Mouse (Mus musculus) ovary, postnatal 14 days (tissue): ENCODE measurements around the gene Apln.

ENCODE experiments used
- DNase-seq: peaks from one replicate; pipeline ENCODE4 v3.0.0; 2022; ENCODE audit warnings: low spot score

The Apln gene

DNA sequence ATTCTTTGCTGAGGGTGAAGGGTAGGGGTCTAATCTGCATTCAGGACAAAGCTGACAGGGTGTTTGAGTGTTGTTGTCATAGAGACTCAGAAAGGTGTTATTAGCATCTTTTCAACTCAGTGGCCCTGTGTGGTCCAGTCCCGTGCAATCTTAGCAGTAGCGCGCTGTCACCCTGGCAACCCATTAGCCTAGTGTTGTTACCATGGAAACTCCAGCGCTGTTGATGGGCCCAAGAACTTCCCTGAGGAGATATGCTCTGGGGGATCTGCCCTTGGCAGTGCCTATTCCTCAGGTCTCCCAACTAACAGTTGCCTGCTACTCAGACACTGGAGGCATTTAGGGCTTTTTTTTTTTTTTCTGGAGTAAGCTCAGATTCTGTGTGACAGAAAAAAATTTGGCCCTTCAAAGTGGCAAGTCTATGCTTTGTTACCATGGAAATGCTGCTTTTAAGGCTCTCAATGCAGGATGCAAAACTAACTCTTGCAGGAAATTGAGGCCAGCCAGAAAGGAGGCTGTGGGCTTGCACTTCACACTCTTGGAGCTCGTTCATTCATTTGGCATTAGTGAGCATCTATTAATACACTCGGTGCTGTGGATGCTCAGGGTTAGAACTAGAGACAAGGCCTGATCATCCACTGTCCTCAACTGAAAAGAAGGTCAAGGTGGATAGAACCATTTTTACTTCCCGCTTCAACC lies 17.6 kb downstream of the Apln start:
- no peak for DNase-seq

DNA sequence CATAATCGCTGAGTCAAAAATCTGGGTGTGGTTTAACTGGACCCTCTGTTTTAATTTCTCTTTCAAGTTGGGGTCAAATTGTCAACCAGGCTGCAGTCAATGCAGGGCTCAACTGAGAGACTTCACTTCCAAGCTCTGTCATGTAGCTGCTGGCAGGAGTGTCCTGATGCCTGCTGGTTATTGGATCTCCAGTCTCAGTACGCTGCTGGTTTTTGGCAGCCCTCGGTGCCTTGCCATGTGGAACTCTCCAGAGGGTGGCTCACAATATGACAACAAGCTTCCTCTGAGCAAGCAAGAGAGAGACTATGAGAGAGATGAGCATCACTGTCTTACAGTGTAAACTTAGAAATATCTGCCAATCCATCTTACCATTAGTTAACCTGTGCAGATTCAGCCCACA lies 23.0 kb downstream of the Apln start:
- no peak for DNase-seq

DNA sequence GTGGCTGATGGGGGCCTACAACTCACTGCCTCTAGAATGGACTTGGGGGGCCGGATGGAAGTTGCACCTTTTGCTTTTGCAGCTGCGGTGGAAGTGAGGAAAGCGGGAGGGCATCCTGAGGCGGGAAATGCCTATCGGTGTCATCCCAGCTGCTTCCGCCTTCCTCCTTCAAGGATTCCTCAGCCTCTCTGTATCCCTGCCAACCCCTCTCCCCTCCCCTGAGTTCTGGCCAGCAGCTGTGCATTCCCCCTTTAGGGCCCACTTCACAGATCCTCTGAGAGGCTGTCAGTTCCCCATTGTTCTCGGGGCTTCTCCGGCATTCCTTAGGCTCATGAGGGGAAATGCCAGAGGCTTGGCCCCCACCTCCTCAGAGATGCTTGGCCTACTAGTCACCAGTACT lies 28.6 kb downstream of the Apln start:
- DNase-seq: no peak

DNA sequence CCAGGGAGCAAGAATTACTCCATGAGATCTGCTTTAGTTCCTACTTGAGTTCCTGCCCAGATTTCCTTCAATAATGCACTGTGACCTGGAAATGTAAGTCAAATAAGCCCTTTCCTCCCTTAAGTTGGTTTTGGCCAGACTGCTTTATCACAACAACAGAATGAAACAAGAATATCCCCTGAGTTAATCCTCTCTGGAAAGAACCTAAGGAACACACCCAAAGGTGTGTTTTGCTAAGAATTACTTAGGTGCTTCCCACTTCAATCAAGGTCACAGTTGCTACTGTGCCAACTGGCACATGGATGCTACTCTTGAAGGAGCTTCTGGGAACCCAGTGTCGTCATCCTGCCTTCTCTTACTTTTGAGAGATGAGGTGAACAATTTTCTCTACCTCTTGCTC lies 29.9 kb downstream of the Apln start:
- no peak for DNase-seq

DNA sequence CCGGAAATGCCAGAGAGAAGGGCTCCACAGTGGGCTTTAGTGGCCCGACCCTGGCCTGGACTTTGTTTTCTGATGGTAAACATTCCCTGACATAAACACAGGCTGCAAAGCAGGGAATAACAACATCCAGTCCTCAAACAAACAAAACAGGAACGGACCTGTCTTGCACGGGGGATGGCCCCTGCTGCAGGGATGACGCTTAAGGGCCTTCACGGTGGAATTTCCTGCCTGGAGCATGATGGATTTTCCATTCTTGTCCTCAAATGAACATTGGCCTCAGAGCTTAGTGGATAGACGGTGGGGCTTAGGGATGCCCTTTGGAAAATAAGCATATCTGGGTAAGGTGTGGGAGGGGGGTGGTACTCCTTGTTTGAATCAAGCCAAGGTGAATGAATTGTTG lies 33.5 kb downstream of the Apln start:
- DNase-seq: no peak

DNA sequence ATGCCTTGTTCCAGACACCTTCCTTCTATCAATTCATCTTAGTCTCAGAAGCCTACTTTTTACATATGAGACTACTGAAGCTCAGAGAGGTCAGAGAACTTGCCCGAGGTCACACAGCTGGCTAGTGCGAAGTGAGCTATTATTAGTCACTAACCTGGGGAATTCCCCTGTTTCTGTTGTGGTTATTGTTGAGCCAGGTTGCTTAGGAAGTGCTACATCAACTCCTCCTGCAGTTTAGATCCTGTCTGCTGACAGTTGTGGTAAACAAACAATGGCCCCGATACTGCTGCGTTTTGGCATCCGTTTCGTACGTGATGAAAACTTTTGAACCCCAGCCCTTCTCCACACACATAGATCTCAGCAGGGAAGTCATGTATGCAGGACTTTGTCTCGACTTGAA lies 36.2 kb downstream of the Apln start:
- DNase-seq: no peak

DNA sequence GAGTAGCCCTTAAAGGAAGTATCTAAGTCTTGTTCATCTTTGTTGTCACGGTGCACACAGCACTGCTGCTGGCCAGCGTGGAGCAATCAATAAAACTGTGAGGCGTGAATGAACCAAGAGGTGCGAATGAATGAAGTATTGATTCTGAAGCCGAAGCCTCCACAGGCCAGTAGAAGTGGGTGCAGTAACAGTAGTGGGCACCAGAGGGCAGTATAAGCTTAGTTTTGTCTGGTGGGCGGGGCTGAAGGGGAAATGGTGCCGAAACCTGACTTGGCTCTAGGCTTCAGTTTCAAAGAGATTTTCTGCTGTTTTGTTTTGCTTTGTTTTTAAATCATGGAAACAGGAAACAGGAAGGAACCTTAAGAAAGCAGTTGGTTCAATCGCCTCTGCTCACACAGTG lies 42.0 kb downstream of the Apln start:
- peak; percentile 70 for DNase-seq

DNA sequence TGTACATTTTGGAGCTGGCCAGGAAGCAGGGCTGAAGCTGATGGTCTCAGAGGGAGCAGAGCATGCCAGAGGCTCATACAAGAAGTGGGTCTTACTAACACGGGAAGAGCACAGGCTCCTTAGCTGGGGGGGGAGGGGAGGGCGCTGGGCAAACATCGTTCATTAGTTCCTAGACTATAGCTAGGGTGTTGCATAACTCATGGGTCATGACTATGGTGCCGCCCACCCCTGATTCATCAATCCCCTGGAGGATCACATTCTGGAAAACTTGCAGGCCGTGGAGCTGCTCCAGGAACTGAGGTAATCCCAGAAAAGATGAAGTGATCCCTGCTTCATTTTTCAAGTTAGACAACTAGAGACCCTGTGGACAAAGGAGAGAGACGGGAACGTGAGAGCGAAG lies 46.6 kb downstream of the Apln start:
- DNase-seq: no peak

DNA sequence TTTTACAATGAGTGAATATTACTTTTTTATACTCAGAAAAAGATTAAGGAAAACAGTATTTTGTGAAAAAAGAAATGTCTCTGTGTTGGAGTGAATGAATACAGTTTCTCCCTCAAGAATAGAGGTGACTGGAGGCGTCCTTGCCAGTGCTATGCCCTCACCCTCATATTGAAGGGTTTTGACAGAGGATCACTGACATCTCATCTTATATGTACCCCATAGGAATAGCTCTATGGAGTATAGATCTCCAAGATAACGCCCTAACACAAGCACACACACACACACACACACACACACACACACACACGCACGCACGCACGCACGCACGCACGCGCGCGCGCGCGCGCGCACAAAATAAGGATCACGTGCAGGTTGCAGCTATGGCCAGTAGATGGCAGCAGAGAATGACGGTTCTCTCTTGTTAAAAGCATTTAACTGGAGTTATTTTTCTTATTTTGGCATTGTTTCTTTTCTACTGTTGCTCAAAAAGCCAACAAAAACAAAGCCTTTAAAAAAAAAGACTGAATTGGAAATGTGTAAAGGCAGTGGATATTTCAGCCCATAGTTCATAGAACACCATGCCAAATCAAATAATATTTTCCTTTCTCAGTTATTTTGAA lies 49.5 kb downstream of the Apln start:
- peak; percentile 48 for DNase-seq

DNA sequence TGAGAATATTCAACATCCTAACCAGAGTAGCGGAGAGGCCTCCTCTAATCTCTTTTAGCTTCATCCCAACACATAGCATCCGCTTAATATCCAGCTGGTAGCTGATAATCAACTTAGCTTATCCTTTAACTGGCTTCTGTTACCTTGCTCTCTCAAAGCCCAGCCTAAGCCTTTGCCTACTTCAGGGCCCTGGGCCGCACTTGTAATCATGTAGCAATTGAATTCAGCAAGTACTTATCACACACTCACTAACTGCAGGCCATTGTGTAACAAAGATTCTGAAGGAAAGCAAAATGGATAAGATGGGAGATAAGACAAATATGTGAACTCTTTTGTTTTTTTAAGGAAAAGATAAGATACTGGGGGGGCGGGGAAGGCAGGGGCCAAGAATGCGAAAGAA lies 57.6 kb downstream of the Apln start:
- DNase-seq: no peak

DNA sequence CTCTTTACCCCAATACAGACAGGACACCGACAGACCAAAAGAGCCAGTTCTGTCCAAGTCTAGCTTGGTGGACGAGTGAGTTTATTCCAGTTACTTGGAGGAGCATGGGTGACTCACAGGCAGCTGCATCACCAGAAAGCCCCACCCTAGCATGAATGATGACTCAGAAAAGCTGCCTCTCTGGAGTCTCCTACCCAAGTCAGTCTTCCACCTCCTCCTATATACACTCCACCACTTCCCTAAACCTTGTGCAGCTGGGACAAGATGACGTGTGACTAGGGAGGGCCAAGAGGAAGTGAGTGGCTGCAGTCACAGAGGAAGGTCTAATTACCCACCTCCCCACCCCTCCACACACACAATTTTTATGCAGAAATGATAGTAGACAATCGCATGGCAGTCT lies 58.1 kb downstream of the Apln start:
- no peak for DNase-seq
